Mouse (Mus musculus): ENCODE measurements around the gene Actg1. TPM values are rescaled to one million over a fixed set of nuclear protein-coding genes. Genes with fewer than 3 reads are reported as not detected.

Actg1 gene
- polyA plus RNA-seq, 2 experiments = 256 to 451 TPM

DNA sequence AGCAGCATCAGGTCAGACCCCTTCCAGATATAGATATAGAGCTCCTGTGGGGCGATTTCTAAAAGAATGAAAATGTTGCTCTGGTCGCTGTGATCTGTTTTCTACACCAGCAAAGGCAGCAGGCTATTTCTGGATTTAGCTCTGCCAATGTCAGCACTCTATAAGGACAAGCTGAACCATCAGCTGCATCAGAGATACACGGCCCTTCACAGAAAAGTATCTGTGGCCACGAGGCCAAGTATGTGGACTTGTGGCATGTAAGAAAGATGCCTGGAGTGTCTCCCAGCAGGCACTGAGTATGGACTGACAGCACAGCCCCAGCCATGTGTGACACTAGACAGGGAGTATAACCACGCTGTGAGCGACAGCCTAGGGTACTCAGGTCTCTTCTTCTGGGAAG is 38.3 kb upstream of the Actg1 start:
- DNase-seq (ENCODE audit: low read depth in 3 of 3, low spot score in 3 of 3) = no peak
- Histone ChIP-seq H3K4me3 (ENCODE audit: insufficient read depth in 1 of 2, low read depth in 2 of 2, low read length in 2 of 2) (no peak overlapping the region), H3K9ac (replicated peaks) (no peak overlapping the region), H3K27ac (no peak overlapping the region), H3K36me3 (replicated peaks; ENCODE audit: control insufficient read depth, insufficient read depth, low read depth) (peaks cover 69% of the 10 kb centered on the region), H3K27me3 (ENCODE audit: control insufficient read depth, insufficient read depth, low read length) (no peaks in the 10 kb centered on the region), H3K4me1 (replicated peaks; ENCODE audit: control insufficient read depth in 2 of 2, insufficient read depth in 2 of 2, low read length in 1 of 2) (peaks cover 0 to 2% of the 10 kb centered on the region in 2 experiments; a peak in 2 of 4 replicates), H3K9me3 (ENCODE audit: control insufficient read depth, low read length) (no peaks in the 10 kb centered on the region), H3K4me2 (ENCODE audit: low read depth) (no peak overlapping the region)
- WGBS (ENCODE audit: insufficient replicate concordance) = 85% methylated on average over 6 of the region's 6 CpGs
- TF ChIP-seq EP300 (IDR thresholded peaks at IDR 0.05; ENCODE audit: low read depth) (no peak), CTCF (IDR thresholded peaks at IDR 0.05; ENCODE audit: low read depth) (no peak)
- no peak for ATAC-seq (ENCODE audit: insufficient read depth)

GRCm38 (mm10) chr11:120382509-120382908 is 34.2 kb upstream of the Actg1 start:
- no peak overlapping the region for H3K9ac ChIP-seq (replicated peaks)
- ATAC-seq (ENCODE audit: insufficient read depth) (no peak), DNase-seq (ENCODE audit: low read depth in 3 of 3, low spot score in 3 of 3) (no peak)
- no peaks in the 10 kb centered on the region for H3K9me3 ChIP-seq (ENCODE audit: control insufficient read depth, low read length)
- peaks cover 9 to 11% of the 10 kb centered on the region in 2 experiments for H3K4me1 ChIP-seq (replicated peaks; ENCODE audit: control insufficient read depth in 2 of 2, insufficient read depth in 2 of 2, low read length in 1 of 2)
- H3K36me3 ChIP-seq (replicated peaks; ENCODE audit: control insufficient read depth, insufficient read depth, low read depth) = peaks cover 57% of the 10 kb centered on the region
- H3K4me2 ChIP-seq (ENCODE audit: low read depth) = no peak overlapping the region
- no peak overlapping the region for H3K27ac ChIP-seq
- 94% methylated on average over 9 of the region's 9 CpGs for WGBS (ENCODE audit: insufficient replicate concordance)
- H3K4me3 ChIP-seq (ENCODE audit: insufficient read depth in 1 of 2, low read depth in 2 of 2, low read length in 2 of 2) = no peak overlapping the region
- no peaks in the 10 kb centered on the region for H3K27me3 ChIP-seq (ENCODE audit: control insufficient read depth, insufficient read depth, low read length)
- no peak for TF ChIP-seq CTCF (IDR thresholded peaks at IDR 0.05; ENCODE audit: low read depth)
- no peak for TF ChIP-seq EP300 (IDR thresholded peaks at IDR 0.05; ENCODE audit: low read depth)

GRCm38 (mm10) chr11:120381157-120381556 is 32.8 kb upstream of the Actg1 start:
- Histone ChIP-seq H3K4me3 (ENCODE audit: insufficient read depth in 1 of 2, low read depth in 2 of 2, low read length in 2 of 2) (no peak overlapping the region), H3K27me3 (ENCODE audit: control insufficient read depth, insufficient read depth, low read length) (no peaks in the 10 kb centered on the region), H3K4me2 (ENCODE audit: low read depth) (no peak overlapping the region), H3K27ac (no peak overlapping the region), H3K36me3 (replicated peaks; ENCODE audit: control insufficient read depth, insufficient read depth, low read depth) (peaks cover 46% of the 10 kb centered on the region), H3K4me1 (replicated peaks; ENCODE audit: control insufficient read depth in 2 of 2, insufficient read depth in 2 of 2, low read length in 1 of 2) (peaks cover 9 to 11% of the 10 kb centered on the region in 2 experiments), H3K9ac (replicated peaks) (no peak overlapping the region), H3K9me3 (ENCODE audit: control insufficient read depth, low read length) (no peaks in the 10 kb centered on the region)
- TF ChIP-seq EP300 (IDR thresholded peaks at IDR 0.05; ENCODE audit: low read depth) (no peak), CTCF (IDR thresholded peaks at IDR 0.05; ENCODE audit: low read depth) (no peak)
- DNase-seq (ENCODE audit: low read depth in 3 of 3, low spot score in 3 of 3) (no peak), ATAC-seq (ENCODE audit: insufficient read depth) (no peak)
- WGBS (ENCODE audit: insufficient replicate concordance) = 85% methylated on average over 4 of the region's 4 CpGs

DNA sequence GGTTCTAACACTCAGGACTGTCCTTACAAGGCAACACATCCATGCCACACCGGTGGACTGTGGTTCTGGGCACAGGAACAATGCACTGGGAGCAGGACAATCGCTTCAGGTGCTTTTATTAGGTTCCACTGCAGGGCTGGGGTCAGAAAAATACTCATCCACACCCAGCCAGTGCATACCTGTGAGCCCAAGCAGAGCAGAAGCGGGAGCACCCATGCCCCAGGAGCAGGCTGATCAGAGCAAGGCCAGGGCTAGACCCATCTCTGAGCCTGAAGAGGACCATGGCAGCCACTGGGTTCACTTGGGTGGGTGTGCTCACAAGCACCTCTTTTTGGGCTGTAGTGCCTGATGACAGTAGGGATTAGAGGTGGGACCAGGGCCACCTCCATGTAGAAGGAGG is 31.9 kb upstream of the Actg1 start:
- Histone ChIP-seq H3K4me2 (ENCODE audit: low read depth) (no peak overlapping the region), H3K4me3 (ENCODE audit: insufficient read depth in 1 of 2, low read depth in 2 of 2, low read length in 2 of 2) (no peak overlapping the region), H3K27me3 (ENCODE audit: control insufficient read depth, insufficient read depth, low read length) (no peaks in the 10 kb centered on the region), H3K9me3 (ENCODE audit: control insufficient read depth, low read length) (no peaks in the 10 kb centered on the region), H3K27ac (no peak overlapping the region), H3K4me1 (replicated peaks; ENCODE audit: control insufficient read depth in 2 of 2, insufficient read depth in 2 of 2, low read length in 1 of 2) (peaks cover 9 to 11% of the 10 kb centered on the region in 2 experiments), H3K9ac (replicated peaks) (no peak overlapping the region), H3K36me3 (replicated peaks; ENCODE audit: control insufficient read depth, insufficient read depth, low read depth) (peaks cover 37% of the 10 kb centered on the region)
- ATAC-seq (ENCODE audit: insufficient read depth) = no peak
- DNase-seq (ENCODE audit: low read depth in 3 of 3, low spot score in 3 of 3) = no peak
- 81% methylated on average over 3 of the region's 3 CpGs for WGBS (ENCODE audit: insufficient replicate concordance)
- TF ChIP-seq EP300 (IDR thresholded peaks at IDR 0.05; ENCODE audit: low read depth) = no peak
- no peak for TF ChIP-seq CTCF (IDR thresholded peaks at IDR 0.05; ENCODE audit: low read depth)

DNA sequence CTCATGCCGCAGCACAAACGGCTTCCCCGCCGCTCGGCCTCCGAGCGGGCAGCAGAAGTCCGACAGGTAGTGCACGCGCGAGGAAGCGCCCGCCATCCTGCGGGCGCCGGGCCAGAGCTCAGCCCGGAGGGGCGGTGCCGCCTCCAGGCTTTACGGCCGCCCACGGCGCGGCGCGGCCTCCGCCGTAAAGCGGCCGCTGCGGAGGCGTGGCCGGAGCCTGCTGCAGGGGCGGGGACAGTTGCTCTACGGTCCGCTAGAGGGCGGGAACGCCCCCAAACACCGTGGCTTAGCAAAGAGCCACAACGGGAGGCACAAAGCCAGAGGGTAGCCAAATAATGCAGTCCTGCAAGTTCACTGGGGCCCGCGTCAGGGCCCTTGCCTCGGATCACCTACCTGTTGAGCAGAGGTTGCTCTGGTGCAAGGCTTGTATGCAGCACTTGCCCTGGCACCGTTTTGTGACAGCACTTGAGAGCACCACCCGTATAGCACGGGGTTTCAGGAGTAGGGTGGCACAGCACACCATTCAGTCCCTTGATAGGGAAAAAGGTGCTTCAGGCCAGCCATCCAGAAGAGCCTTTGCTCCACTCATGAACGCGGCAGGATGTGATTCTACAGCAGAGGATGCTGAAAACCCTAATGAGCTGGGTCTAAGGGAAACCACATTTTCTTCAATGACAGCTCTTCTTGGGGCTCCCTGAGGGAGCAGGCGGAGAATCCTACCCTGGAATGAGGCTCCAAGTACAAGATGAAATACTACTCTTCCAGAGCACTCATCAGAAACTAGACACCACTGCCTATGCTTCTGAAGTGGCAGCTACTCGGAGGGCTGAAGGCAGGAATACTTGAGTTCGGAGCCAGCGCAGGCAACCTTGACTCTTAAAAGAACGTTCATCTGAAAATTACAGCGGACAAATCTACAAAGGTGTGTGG is 30.5 kb upstream of the Actg1 start, which contains the start of gene Faap100:
Faap100 (minus strand) TSS at position 154 of the 930 bp plus-strand sequence.
- 9% methylated on average over 54 of the region's 54 CpGs for WGBS (ENCODE audit: insufficient replicate concordance)
- ATAC-seq (ENCODE audit: insufficient read depth) = peak; percentile 91
- H3K27ac ChIP-seq = peak within 1 kb of the TSS; percentile 40; the same call in 1 of the 2 replicates
- peak; percentile 85 to 87 (median 86) for DNase-seq (ENCODE audit: low read depth in 3 of 3, low spot score in 3 of 3)
- peaks cover 9 to 11% of the 10 kb centered on the region in 2 experiments for H3K4me1 ChIP-seq (replicated peaks; ENCODE audit: control insufficient read depth in 2 of 2, insufficient read depth in 2 of 2, low read length in 1 of 2)
- no peaks in the 10 kb centered on the region for H3K27me3 ChIP-seq (ENCODE audit: control insufficient read depth, insufficient read depth, low read length)
- peak within 1 kb of the TSS; percentile 100 for H3K4me2 ChIP-seq (ENCODE audit: low read depth)
- no peaks in the 10 kb centered on the region for H3K9me3 ChIP-seq (ENCODE audit: control insufficient read depth, low read length)
- TF ChIP-seq CTCF (IDR thresholded peaks at IDR 0.05; ENCODE audit: low read depth) (peak; percentile 81), EP300 (IDR thresholded peaks at IDR 0.05; ENCODE audit: low read depth) (no peak)
- H3K4me3 ChIP-seq (ENCODE audit: insufficient read depth in 1 of 2, low read depth in 2 of 2, low read length in 2 of 2) = peak within 1 kb of the TSS; percentile 70 to 82
- peak within 1 kb of the TSS; percentile 72 for H3K9ac ChIP-seq (replicated peaks)
- H3K36me3 ChIP-seq (replicated peaks; ENCODE audit: control insufficient read depth, insufficient read depth, low read depth) = peaks cover 27% of the 10 kb centered on the region

All from liver, embryonic 14.5 days (tissue).